Mouse (Mus musculus) ovary, postnatal 14 days (tissue): ENCODE results near the gene Ceacam16.
A peak's percentile ranks its signal among the peaks of the same experiment; 100 is the strongest.

ENCODE experiments used
- DNase-seq: peaks from one replicate; pipeline ENCODE4 v3.0.0; 2022; ENCODE audit warnings: low spot score

Ceacam16 gene

DNA sequence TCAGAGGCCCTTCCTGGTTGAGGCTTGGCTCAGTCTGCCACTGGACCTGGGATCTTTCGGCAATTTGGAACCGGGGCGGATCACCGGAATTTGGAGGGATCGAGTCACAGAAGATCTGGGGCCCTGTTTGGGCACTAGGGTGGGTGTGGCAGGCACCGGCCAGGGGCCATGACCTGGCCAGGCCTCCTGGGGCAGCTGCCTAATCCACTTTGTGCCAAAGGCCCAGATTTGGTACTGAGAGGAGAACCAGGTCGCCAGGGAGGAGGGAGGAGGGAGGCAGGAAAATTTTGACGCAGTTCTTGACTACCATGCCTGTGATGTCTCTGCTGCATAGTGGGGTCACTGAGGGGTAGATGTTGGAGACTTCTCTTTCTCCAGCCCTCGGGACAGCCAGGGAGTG is at the start of gene Ceacam16:
Gene Ceacam16, minus strand, starts transcription at position 101 of the 400 bp plus-strand sequence.
- DNase-seq, result no peak

DNA sequence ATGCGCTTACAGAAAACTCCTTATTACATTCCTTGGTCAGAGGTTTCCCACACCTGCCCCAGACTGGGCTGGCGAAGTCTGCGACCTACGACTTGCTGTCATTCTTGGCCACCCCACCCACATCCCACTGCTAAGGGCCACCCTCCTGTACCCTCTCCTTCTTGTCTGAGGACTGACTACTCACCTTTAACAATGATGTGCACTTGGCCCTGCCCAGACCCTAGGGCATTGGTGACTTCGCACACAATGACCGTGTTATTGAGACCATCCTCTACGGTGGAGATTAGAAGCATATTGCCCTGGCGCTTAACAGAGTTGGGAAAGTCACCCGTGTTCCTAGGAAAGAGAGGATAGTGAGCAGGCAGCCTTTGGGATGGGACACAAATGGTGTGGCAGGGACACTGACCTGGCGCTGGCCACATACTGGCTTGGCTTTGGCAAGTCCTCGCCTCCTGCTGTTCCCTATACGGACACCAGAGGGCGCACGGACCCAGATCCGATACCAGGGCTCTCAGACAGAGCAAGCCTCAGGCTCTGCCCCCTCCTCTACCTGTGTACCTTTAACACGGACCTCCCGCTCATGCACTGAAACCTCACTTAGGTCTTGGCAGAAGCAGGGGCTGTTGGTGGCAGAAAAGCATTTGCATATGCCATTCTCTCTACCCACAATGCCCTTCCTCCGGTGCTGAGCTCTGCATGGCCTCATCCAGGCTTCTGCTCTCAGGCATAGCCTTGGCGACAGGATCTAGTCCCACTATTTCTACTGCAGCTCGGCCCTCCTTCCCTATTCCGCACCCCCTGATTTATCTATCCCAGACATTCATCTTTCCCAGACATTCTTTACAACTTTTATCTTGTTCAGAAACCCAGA is 49.6 kb upstream of the Ceacam16 start:
- DNase-seq, result peak; percentile 79

DNA sequence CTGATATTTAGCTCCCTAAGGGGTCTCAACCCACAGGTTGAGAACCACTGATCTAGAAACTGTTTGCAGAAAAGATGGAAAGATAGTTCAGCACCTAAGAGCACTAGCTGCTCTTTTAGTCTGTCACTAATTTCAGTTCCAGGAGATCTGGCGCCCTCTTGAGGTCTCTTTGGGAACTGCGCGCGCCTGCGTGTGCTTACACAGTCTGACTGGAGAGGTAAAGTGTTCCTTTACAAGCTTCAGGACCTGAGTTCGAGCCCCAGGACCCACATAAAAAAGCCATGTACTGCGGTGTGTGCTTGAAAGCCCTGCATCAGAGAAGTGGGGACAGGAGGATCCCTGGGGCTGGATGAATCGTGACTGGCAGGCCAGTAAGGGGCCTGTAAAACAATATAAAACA is 28.8 kb upstream of the Ceacam16 start:
- DNase-seq, result peak; percentile 50

DNA sequence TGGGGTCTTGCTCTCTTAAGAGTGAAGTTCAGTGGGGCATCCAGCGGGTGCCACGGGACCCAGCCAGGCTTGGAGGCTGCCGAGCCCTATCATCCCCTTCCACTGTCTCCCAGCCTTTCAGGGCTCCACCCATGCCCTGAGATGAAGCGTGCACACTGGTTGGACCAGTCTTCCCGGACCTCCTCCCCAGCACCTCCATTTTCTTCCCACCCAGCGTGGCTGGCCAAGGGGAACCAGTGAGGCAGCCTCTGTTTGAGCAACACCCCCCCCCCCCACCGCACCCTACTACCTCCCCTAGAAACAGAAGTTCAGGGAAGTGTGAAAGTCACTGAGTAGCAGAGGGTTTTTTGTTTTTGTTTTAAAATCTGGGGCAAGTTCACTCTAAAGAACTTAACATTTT is 26.8 kb upstream of the Ceacam16 start, which contains the start of gene Ceacam19:
Gene Ceacam19, minus strand, starts transcription at position 117 of the 400 bp plus-strand sequence.
- no peak for DNase-seq

DNA sequence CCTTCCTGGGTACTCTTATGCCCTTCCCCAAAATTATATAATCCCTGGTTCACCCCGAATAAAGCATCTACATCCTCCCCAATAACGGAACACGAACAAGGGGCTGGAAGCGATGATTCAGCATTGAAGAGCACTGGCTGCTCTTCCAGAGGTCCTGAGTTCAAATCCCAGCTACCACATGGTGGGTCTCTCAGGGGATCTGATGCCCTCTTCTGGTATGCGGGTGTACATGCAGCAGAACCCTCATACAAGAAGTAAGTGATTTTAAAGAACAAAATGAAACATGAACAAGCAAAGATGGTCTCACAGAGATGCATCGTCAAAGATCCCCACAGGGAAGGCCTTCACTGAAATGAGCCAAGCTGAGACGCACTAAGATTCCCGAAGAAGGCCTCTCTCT is 19.7 kb upstream of the Ceacam16 start:
- DNase-seq, result no peak

DNA sequence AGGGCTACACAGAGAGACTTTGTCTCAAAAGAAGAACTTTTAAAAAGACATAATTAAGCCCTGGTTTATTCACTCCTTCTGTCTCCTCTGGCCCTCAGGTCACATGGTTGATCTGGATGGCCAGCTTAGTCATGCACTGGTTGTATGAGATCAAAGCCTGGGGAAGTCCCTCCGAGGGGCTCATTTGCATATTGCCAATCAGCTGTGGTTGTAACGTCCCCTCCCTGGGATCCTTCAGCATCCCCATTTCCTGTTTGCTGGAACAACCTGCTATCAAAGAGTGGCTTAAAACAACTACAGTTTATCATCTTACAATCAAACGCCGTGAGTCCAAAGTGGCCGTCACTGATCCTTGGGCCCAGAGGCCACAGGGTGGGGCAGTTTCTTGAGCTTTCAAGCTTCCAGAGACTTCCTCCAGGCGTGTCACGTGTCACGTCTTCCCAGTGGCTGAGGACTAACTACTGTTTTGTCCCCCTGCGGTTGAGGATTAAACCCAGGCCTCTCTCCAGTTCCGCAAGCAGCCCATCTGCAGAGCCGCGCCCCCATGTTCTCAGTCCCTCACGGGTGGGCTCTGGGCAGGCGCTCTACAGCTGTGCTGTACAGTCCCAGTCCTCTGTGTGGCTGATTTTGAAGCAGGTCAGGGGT is 15.8 kb upstream of the Ceacam16 start:
- no peak for DNase-seq

DNA sequence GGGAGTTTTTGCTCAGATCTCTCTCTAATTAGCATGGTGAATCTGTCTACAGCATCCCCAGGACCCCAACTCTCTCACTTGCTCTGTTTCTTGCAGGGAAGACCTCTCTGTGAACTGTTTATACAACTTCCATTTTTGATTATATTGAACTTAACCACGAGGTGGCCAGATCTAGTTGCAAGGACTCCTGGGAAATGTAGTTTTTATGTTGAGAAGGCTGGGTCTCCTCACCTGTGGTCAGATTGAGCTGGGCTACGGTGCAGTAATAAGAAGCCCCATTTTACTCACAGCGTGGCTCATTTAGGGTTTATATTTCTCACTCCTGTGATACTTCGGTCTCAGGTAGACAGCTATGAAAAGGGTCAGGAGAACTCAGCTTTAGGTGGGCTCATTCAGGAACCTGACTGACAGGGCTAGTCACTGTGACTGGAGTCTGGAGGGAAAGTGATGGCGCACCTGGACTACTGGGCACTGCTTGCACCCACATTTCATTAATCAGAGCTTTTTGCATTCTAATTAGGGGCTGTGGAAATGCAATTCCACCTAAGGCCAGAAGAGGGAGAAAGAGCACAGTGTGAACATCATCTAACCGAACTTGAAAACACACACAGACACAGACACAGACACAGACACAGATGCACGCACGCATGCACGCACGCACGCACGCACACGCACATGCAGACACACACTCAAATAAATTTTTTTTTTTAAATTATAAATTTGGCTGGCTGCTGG is 15.0 kb upstream of the Ceacam16 start:
- peak; percentile 47 for DNase-seq

DNA sequence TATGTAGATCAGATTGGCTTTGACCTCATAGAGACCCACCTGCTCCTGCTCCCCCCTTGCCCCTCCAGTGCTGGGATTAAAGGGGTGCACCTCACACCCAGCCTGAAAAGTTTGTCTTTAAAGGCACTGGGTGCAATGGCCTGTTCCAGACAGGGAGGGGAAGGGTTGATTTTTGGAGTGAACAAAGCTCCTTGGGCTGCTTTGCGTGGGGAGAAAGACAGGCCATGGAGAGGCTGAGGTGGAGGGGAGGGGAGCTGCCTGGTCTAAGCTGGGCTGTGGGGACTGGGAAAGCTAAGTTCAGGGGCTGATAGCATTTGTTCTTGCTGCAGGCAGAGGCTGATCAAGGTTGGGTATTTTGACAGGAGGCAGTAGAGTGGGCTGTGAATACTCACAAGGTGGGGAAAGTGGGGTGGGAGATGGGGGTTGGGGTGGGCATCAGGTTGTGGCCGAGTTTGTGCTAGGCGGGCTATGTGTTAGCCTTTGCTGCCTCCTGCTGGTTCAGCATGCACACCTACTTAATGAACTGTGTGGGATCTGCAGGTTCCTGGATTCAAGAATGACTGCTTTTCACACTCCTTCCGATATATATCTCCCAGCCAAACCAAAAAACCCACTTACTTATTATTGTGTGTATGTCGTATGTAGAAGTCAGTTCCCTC is 11.0 kb upstream of the Ceacam16 start:
- no peak for DNase-seq

DNA sequence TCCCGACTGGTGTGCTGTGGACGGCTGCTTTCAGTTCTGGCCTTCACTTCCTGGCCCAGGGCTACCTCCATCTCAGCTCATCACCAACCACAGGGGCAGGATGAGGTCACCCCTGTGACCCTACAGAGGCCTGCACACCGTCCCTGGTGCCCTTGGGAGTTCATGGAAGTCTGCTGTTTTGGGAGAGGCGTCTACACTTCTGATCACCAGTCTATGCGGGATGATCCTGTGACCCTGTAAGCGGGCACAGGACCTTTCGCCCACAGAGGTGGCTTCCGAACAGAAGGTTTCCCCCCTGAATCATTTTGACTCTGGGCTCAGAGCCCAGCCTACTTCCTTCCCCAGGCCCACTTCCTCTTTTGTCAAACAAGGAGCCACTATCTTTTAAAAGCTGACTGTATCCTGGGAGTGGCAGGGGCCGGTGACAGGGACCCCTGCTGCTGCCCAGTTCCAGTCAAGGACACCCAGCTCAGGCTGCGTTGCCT is 10.1 kb upstream of the Ceacam16 start:
- no peak for DNase-seq

DNA sequence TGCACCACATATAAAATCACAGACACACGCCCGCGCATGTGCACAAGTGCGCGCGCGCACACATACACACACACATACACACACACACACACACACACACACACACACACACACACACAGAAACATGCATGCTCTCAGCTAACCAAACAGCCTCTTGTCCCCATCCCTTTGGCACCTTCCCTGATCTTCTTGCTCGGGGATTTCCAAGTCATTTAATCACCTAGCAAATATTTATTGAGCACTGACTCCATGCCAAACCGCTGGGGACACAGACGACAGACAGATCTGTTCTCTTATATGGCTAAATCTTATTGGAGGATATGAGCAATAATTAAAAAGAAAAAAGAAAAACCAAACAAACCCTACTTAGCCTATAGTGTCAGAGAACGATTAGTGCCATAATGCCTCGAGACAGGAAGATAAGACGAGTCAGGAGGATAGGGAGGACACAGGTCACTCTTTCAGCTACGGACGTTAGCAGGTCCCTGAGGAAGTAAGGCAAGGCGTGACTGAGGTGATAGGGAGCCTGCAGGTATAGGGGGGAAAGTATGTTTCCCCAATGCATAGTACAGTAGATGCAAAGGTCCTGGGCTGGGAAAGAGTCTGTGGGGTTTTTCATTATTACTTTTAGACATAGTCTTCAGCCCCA is 6.8 kb upstream of the Ceacam16 start:
- no peak for DNase-seq

DNA sequence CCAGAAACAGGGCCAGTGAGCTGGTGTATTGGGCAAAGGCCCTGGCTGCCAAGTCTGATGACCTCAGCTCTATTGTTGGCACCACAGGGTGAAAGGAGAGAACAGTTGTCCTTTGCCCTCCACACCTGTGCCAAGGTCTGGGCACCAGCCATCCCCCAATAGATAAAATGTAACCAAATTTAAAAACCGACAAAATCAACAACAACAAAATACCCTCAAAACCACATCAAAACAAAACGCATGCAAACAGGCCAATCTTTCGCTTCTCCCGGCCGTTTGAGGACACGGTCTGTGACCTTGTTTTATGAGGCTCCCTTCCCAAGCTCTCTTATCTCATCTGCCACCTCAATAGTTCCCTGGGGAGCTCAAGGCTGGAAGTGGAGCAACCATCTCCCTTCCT is 5.4 kb upstream of the Ceacam16 start:
- no peak for DNase-seq

DNA sequence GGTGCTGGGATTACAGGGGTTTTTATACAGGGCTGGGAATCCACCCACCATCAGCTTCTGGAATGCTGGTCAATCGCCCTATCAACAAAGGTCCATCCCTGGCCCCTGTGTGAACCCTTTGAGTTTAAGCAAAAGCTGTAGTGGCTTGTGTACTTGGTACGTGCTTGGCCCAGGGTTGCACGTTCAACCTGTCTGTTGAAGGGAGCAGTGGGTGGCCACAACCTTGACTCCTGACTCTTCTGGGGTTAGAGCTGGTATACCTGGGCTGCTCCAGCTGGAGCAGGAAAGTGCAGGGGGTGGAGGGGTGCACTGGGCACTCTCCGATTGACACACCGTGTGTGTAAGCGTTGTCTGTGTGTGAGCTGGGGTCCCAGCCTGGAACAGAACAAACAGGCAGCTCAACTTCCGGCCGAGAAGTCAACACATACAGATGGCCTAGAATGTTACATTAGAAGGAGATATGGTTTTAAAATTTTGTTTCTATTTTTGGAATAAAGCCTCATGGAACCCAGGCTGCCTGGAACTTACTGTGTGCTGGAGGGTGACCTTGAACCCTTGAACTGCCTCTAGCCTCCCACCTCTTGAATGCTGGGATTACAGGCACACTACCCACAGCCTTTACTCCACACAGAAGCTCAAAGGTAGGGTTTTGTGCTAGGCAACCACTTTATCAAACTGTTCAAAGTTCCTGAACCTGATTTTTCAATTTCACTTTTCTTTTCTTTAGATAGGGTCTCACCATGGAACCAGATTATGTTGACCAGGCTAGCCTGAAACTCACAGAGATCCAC is 4.3 kb upstream of the Ceacam16 start:
- no peak for DNase-seq

DNA sequence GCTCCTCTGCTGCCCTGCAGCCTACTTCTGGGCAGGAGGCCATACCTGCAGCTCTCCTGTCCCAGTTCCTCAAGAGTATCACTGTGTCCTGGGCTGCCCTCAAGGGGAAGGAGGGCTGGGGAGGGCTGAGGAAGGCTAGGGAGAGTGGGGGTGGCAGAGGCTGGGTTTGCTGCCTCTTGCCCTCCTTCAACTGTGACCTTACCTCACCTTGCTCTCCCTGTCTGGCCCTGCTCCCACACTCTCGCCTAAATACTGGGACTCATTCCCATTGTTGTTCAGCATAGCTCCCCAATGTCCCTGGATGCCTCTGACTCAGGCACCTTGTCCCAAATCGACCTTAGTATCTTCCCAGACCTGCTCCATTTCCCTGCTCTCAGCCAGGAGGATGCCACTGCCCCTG is 3.1 kb upstream of the Ceacam16 start:
- no peak for DNase-seq

DNA sequence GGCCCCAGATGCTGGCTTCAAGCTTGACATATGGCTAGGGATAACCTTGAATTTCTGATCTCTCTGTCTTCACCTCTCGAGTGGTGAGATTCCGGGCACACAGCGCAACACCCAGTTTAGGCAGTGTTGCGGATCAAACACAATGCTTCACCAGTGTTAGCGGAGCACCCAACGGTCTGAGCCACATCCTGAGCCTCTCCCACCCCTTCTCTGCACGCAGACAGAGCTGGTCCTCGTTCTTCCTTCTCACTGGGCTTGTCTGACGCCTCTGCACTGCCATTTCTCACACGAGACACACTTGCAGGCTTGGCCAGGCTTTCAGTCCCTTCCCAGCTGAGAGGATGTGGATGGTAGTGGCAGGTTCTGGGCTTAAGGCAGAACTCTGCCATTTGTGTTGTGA is 1.4 kb downstream of the Ceacam16 start:
- DNase-seq, result no peak

DNA sequence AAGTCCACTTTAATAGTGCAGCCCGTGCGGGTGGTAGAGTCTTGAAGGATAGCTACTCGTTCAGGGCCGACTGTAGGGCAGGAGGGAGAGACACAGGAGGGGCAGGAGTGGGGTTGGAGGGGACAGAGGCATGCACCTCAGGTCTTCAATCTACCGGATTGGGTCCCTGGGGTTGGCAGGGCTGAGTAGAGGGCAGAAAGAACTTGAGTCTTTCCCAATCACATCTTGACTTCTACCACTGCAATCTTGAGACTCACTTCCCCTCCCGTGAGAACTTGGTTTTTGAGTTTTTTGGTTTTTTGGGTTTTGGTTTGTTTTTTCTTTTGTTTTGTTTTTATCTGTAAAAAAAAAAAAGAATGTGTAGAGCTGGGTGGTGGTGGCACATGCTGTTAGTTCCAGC is 4.8 kb downstream of the Ceacam16 start:
- no peak for DNase-seq

DNA sequence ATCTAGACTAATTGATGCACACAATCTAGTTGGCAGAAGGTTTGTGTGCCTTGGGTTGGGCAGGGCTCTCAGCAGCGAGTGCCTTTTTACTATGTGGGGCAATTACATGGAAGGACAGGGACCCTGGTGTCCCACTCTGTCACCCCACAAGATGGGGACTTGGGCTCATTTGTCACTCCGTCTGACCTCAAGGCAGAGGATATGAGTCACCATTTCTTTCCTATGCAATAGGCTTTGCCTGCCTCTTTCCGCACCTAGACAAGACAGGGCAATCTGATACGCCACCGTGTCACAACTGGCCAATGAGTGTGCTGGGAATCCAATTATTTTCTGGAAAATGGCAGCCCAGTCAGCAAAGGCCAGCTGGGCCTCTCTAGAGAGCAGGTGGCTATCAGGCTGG is 5.4 kb downstream of the Ceacam16 start:
- no peak for DNase-seq

DNA sequence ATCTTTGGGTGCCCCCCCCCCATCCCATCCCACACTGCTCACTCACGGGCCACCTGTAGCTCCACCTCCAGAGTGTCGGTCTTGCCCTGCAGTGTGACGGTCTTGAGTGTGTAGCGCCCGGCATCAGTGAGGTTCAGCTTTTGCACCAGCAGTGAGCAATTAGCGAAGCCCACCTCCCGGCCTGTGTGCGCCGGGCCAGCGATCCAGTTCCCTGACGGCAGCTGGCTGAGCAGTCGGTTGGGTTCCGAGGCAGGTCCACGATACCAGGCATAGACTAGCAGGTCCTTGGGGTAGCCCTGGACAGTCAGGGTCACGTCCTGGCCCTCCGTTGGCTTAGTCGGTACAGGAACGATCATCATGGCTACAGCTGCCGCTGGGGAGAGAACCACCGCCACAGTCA is 7.6 kb downstream of the Ceacam16 start:
- no peak for DNase-seq

DNA sequence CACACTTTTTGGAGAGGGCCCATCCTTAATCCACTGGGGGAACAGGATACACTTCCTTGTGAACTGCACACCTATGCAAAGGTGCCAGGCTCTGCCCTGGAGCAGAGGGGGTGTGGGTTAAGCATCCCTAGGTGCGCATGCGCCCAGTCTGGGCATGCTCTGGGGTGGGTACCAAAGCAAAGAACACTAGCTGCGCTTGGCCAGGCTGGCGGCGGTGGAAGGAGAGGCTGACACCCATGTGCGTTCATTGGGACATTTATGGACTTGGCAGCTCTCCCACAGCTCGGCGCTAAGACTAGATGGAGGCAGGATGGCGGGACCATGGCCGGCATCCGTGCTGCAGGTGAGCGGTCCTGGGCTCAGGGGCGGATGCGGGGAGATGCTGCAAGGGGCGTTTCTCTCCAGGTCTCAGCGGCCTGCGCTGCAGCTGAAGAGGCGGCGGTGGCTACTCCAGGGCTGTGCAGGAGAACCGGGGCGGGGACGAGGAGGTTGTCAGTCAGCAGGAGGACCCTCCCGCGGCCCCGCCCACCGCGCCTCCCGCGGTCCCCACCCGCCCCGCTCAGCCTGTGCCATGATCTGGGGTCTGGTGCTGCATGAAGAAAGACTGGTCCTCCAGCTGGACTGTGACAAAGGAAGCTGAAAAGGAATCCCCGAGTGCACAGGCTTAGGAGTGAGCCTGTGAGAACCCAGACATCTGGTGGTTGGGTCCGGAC is 9.1 kb downstream of the Ceacam16 start, which contains the start of gene Gm19345:
Gene Gm19345, plus strand, starts transcription at position 146 of the 713 bp plus-strand sequence.
- DNase-seq, result no peak

DNA sequence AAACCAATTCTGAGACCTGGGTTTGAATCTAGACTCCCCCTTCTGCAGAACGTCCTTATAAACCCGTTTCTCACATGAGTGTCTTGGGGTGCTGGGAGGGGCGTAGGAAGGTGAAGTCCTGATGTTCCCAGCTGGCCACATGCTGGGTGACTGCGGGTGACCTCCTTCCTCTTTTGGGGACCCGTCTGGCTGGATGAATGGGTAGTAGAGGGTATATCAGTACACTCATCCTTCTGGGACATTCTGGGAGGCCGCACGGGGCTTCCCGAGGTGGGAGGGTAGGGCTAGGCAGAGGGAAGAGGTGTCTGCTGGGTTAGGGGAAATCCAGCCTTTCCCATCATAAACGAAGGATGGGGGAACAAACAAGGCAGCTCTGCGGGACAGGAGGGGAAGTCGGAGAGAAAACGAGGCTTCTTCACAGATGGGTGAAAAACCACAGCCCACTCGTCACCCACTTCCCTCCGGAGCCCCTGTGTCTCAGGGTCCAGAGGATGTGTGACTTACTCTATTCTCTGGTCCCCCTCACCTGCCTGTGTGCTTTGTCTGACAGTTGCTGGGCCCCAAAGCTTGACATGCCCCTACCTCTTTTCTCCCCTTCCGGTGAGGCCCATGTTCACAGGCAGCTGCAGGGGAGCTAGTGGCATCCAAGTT is 16.5 kb downstream of the Ceacam16 start:
- DNase-seq, result no peak
